Mouse (Mus musculus): Measurements from ENCODE around the gene Dlg2.

- TF ChIP-seq CTCF (IDR thresholded peaks at IDR 0.05) (no peak), POLR2A (IDR thresholded peaks at IDR 0.05; ENCODE audit: insufficient read depth, low read depth, low read length) (no peak), EP300 (IDR thresholded peaks at IDR 0.05; ENCODE audit: insufficient read depth, low read depth, low read length) (no peak)
These were observed 1981.3 kb downstream of the Dlg2 start for GRCm38 (mm10) chr7:92457791-92458190.
